Mouse (Mus musculus) C3H10T1/2 (cell line): ENCODE results near the gene Tspan1. TPM values are rescaled to one million over a fixed set of nuclear protein-coding genes. Genes with fewer than 3 reads are reported as not detected.

Experiments
- polyA plus RNA-seq, 2 experiments: library from polyadenylated mRNA; unstranded; fragments of >200 nt; fragmentation: generic; extraction: Trizol; gene quantifications; one replicate each; pipeline ENCODE4 v1.2.1; 2012; ENCODE audit warnings: missing spikeins in 2 of 2

Tspan1 gene
- polyA plus RNA-seq = under 1 TPM; 0.04 to 0.07 TPM

DNA sequence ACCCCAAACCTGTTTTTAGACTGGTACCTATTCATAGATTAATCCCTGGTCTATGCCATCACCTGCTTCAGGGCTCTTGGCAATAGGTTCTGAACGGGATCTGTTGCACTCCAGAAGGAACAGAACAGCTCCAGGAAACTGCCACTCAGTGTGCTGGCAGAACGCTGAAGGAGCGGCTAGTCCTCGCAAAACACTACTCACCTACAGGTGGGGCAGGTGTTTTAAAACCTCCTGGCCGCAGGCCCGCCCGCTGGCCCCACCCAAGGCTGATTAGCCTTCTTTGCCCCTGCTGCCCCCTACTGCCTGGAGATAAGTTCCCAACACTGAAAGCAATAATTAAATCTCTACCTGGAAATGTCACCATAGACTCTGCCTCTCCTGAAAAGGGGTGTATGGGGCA, at the start of gene Tspan1:
Gene Tspan1 (minus strand): TSS at position 198 of the 400 bp plus-strand sequence.

DNA sequence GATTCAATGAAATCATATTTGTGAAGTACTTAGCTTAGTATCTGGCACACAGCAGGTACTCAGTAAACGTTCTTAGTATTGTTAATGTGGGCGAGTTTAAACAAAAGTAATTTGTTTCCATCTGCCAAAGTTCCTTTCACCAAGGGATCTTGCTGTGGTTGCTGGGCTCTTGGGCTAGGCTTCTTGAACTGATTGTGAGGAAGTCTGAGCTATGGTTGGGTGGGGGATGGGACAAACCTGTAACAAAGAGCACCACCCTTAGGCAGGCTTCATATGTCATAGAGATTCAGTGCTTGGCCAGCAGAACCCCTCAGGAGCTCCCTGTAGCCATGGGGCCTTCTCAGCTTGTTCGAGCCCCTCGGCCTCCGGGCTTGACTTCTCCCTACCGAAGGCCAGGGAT, 5.7 kb upstream of the Tspan1 start, which contains the start of the genes 1700042G07Rik and Gm49337:
Gene 1700042G07Rik (plus strand): TSS at position 301 of the 400 bp plus-strand sequence.
Gene Gm49337 (plus strand): TSS at position 313 of the 400 bp plus-strand sequence.

DNA sequence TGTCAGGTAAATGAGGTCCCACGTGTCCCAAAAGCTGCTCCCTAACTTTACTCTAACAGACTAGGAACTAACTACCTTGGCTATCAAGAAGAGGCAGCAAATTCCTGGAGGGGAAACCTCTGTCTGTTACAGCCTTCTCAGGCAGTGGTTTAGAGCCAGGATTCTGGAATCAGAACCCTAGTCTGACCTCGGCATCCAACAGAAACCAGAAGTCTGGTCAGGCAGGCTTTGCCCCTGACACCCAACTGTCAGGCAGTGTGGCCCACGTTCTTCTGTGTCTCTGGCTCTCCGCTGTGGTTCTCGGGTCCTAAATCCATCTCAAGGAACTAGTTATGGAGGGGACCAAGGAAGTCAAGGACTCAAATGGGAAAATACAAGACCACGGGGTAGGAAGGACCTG, 16.2 kb downstream of the Tspan1 start, which contains the start of gene Lurap1:
Gene Lurap1 (minus strand): TSS at position 101 of the 400 bp plus-strand sequence.

DNA sequence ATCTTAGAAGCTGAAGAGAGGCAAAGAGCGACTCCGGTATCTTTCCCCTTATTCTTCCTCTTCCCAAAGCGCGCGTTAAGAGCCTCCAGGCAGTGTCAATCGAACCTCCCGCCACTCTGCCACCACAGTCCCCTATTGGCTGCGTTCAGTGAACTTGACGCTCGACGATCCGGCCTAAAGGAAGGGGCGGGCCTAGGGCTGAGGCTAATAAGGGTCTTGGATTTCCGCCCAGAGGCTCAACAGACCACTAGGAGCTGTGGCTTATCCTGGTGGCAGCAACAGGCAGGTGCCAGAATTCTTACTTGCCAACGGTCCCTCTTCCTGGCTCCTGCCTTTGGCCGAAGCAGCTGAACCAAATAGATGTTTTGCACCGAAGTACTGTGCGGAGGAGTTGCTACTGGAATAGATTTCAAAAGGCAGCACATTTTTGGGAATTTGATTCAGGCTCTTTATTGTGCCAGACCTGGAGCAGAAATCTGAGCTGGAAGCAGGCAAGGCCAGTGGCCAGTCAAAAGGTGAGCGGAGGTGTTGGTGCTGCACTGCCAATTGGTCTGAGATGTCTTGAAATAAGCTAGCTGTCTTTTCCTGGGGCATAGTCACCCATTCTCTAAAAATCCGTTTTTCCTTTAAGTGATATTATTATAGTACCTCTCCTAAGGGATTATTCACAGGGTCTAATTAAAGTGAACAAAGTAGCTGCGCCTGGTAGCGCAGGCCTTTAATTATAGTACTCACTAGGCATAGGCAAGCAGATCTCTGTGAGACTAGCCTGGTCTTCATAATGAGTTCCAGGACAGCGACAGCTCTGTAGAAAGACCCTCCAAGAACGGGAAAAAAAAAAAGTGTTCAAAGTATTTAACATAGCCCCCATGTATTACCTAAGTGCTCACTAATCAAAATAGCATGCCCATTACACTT, 43.5 kb downstream of the Tspan1 start, which contains the start of the genes Rad54l and Pomgnt1:
Gene Rad54l (minus strand): TSS at position 89 of the 918 bp plus-strand sequence.
Gene Pomgnt1 (plus strand): TSS at position 239 of the 918 bp plus-strand sequence.

Other genes with a start within 250 kb of the Tspan1 start
- not detected for gene Dmbx1, start 227.7 kb downstream of the Tspan1 start, polyA plus RNA-seq
- gene Faah, start 149.7 kb downstream of the Tspan1 start, polyA plus RNA-seq = 1 to 10 TPM in 1 of 2 experiments, under 1 TPM in 1; 0.33 to 1.7 TPM
- 1 to 10 TPM; 5.8 to 8.9 TPM for gene Nsun4, start 113.7 kb downstream of the Tspan1 start, polyA plus RNA-seq
- gene Uqcrh, start 92.5 kb downstream of the Tspan1 start, polyA plus RNA-seq = 100 to 1,000 TPM; 350 to 737 TPM
- gene Lrrc41, start 92.3 kb downstream of the Tspan1 start, polyA plus RNA-seq = 10 to 100 TPM; 30.5 to 43.4 TPM
- gene Rad54l, start 43.9 kb downstream of the Tspan1 start, polyA plus RNA-seq = 1 to 10 TPM; 4.2 to 5.8 TPM
- 10 to 100 TPM; 31.4 to 43.1 TPM for gene Pomgnt1, start 43.8 kb downstream of the Tspan1 start, polyA plus RNA-seq
- gene Lurap1, start 16.3 kb downstream of the Tspan1 start, polyA plus RNA-seq = 1 to 10 TPM in 1 of 2 experiments, under 1 TPM in 1; 0.32 to 1.1 TPM
- gene 1700042G07Rik, start 5.8 kb upstream of the Tspan1 start, polyA plus RNA-seq = not detected
- gene Gm49337, start 5.8 kb upstream of the Tspan1 start, polyA plus RNA-seq = not detected
- 1 to 10 TPM in 1 of 2 experiments, under 1 TPM in 1; 0.19 to 8.3 TPM for gene Pik3r3, start 54.0 kb upstream of the Tspan1 start, polyA plus RNA-seq